Mouse (Mus musculus) MEL (cell line): ENCODE measurements around the gene Rnd2. TPM values are rescaled to one million over a fixed set of nuclear protein-coding genes. Genes with fewer than 3 reads are reported as not detected.
A peak's percentile ranks its signal among the peaks of the same experiment; 100 is the strongest.

ENCODE experiments used
- DNase-seq: peaks from one replicate; pipeline ENCODE4 v3.0.0; 2011; ENCODE audit warnings: low read depth, low spot score
- H3K27ac ChIP-seq: 2 replicates; pipeline ENCODE4 v1.5.1; 2012; ENCODE audit warnings: low read depth, mild to moderate bottlenecking, control low read depth, low read length, moderate library complexity; ENCODE audit not compliant: control insufficient read depth
- H3K27me3 ChIP-seq, 2 experiments: fragments of 150-350 bp in 1 of 2; sonication (generic) in 1 of 2; 2 replicates each; pipeline ENCODE4 v1.6.1; 2012; ENCODE audit warnings: low read length in 2 of 2, mild to moderate bottlenecking in 2 of 2, improper control_type of control experiment in 1 of 2, moderate library complexity in 1 of 2; ENCODE audit not compliant: insufficient read depth in 2 of 2, control insufficient read depth in 1 of 2
- H3K36me3 ChIP-seq, 2 experiments: 2 replicates each; pipeline ENCODE4 v1.6.1; 2012 to 2014; ENCODE audit warnings: low read length in 2 of 2, improper control_type of control experiment in 1 of 2, inconsistent platforms in 1 of 2, mild to moderate bottlenecking in 1 of 2; ENCODE audit not compliant: insufficient read depth in 2 of 2, control insufficient read depth in 1 of 2
- H3K4me1 ChIP-seq, 2 experiments: fragments of 150-350 bp in 1 of 2; sonication (generic) in 1 of 2; 2 replicates each; pipeline ENCODE4 v1.6.1; 2012; ENCODE audit warnings: low read length in 2 of 2, improper control_type of control experiment in 1 of 2, mild to moderate bottlenecking in 1 of 2; ENCODE audit not compliant: insufficient read depth in 2 of 2, control insufficient read depth in 1 of 2
- H3K4me3 ChIP-seq, 2 experiments: fragments of 150-350 bp in 1 of 2; sonication (generic) in 1 of 2; 2 replicates each; pipeline ENCODE4 v1.5.1; 2012; ENCODE audit warnings: low read depth in 2 of 2, low read length in 2 of 2, mild to moderate bottlenecking in 2 of 2, moderate library complexity in 2 of 2, control low read depth in 1 of 2, improper control_type of control experiment in 1 of 2; ENCODE audit not compliant: control insufficient read depth in 1 of 2, insufficient read depth in 1 of 2
- H3K79me2 ChIP-seq: 2 replicates; pipeline ENCODE4 v1.6.1; 2012; ENCODE audit warnings: mild to moderate bottlenecking, low read length, moderate library complexity; ENCODE audit not compliant: control insufficient read depth, poor library complexity, insufficient read depth
- H3K9ac ChIP-seq: 2 replicates; pipeline ENCODE4 v1.6.1; 2012; ENCODE audit warnings: low read depth, mild to moderate bottlenecking, control low read depth, low read length, moderate library complexity; ENCODE audit not compliant: control insufficient read depth, poor library complexity, severe bottlenecking
- H3K9me3 ChIP-seq: fragments of 150-350 bp; sonication (generic); replicated peaks from 2 replicates; pipeline ENCODE4 v1.6.1; 2012; ENCODE audit warnings: mild to moderate bottlenecking, low read length, improper control_type of control experiment, moderate library complexity; ENCODE audit not compliant: insufficient read depth
- BHLHE40 ChIP-seq: IDR thresholded peaks from 2 replicates; pipeline ENCODE4 v1.6.1; 2012; ENCODE audit warnings: low read depth, mild to moderate bottlenecking, inconsistent platforms, low read length, improper control_type of control experiment, borderline replicate concordance
- ELF1 ChIP-seq: IDR thresholded peaks from 2 replicates; pipeline ENCODE4 v1.6.1; 2014; ENCODE audit warnings: low read depth, mild to moderate bottlenecking, inconsistent platforms, low read length, improper control_type of control experiment, moderate library complexity
- EP300 ChIP-seq, 2 experiments: IDR thresholded peaks; 2 replicates each; pipeline ENCODE4 v1.6.1; 2011; ENCODE audit warnings: improper control_type of control experiment in 2 of 2, low read length in 2 of 2, low read depth in 1 of 2, mild to moderate bottlenecking in 1 of 2
- GABPA ChIP-seq: IDR thresholded peaks from 2 replicates; pipeline ENCODE4 v1.6.1; 2012; ENCODE audit warnings: low read depth, mild to moderate bottlenecking, inconsistent platforms, low read length, improper control_type of control experiment, moderate library complexity
- MAX ChIP-seq: IDR thresholded peaks from 2 replicates; pipeline ENCODE4 v1.6.1; 2011; ENCODE audit warnings: low read length, improper control_type of control experiment
- MAZ ChIP-seq: IDR thresholded peaks from 2 replicates; pipeline ENCODE4 v1.6.1; 2012; ENCODE audit warnings: low read depth, mild to moderate bottlenecking, inconsistent platforms, low read length, improper control_type of control experiment
- MXI1 ChIP-seq: IDR thresholded peaks from 2 replicates; pipeline ENCODE4 v1.6.1; 2011; ENCODE audit warnings: mild to moderate bottlenecking, low read depth, low read length, improper control_type of control experiment
- POLR2A ChIP-seq, 2 experiments: IDR thresholded peaks; 2 replicates each; pipeline ENCODE4 v1.6.1; 2011 to 2012; ENCODE audit warnings: low read length in 2 of 2, mild to moderate bottlenecking in 2 of 2, control low read depth in 1 of 2, improper control_type of control experiment in 1 of 2, low read depth in 1 of 2, moderate library complexity in 1 of 2; ENCODE audit not compliant: control insufficient read depth in 1 of 2, insufficient read depth in 1 of 2, poor library complexity in 1 of 2
- RAD21 ChIP-seq: IDR thresholded peaks from 2 replicates; pipeline ENCODE4 v1.6.1; 2011; ENCODE audit warnings: mild to moderate bottlenecking, low read depth, low read length, improper control_type of control experiment
- RCOR1 ChIP-seq: IDR thresholded peaks from 2 replicates; pipeline ENCODE4 v1.6.1; 2012; ENCODE audit warnings: low read depth, mild to moderate bottlenecking, inconsistent platforms, low read length, improper control_type of control experiment
- SIN3A ChIP-seq: IDR thresholded peaks from 2 replicates; pipeline ENCODE4 v1.6.1; 2012; ENCODE audit warnings: low read length, improper control_type of control experiment, inconsistent platforms
- SMC3 ChIP-seq: IDR thresholded peaks from 2 replicates; pipeline ENCODE4 v1.6.1; 2011; ENCODE audit warnings: low read depth, low read length, improper control_type of control experiment
- TBP ChIP-seq: IDR thresholded peaks from 2 replicates; pipeline ENCODE4 v1.8.0; 2011; ENCODE audit warnings: low read depth, low read length, improper control_type of control experiment
- TCF12 ChIP-seq: IDR thresholded peaks from 2 replicates; pipeline ENCODE4 v1.6.1; 2014; ENCODE audit warnings: low read depth, mild to moderate bottlenecking, inconsistent platforms, low read length, improper control_type of control experiment, moderate library complexity
- UBTF ChIP-seq: IDR thresholded peaks from 2 replicates; pipeline ENCODE4 v1.6.1; 2012; ENCODE audit warnings: low read depth, mild to moderate bottlenecking, inconsistent platforms, low read length, improper control_type of control experiment, moderate library complexity, borderline replicate concordance; ENCODE audit not compliant: insufficient read depth
- USF2 ChIP-seq, 2 experiments: IDR thresholded peaks; 2 replicates each; pipeline ENCODE4 v1.6.1; 2011 to 2012; ENCODE audit warnings: improper control_type of control experiment in 2 of 2, low read length in 2 of 2, borderline replicate concordance in 1 of 2, inconsistent platforms in 1 of 2, low read depth in 1 of 2, mild to moderate bottlenecking in 1 of 2; ENCODE audit not compliant: insufficient read depth in 1 of 2
- ZKSCAN1 ChIP-seq: IDR thresholded peaks from 2 replicates; pipeline ENCODE4 v1.6.1; 2012; ENCODE audit warnings: low read depth, mild to moderate bottlenecking, inconsistent platforms, low read length, improper control_type of control experiment, moderate library complexity
- ZNF384 ChIP-seq: IDR thresholded peaks from 2 replicates; pipeline ENCODE4 v1.6.1; 2012; ENCODE audit warnings: low read depth, mild to moderate bottlenecking, inconsistent platforms, low read length, improper control_type of control experiment
- polyA plus RNA-seq, 2 experiments: library from polyadenylated mRNA; stranded (reverse) in 1 of 2; unstranded in 1 of 2; fragments of >175 nt in 1 of 2; fragments of >200 nt in 1 of 2; gene quantifications; 2 replicates each; pipeline versions ENCODE4 v1.2.1 to v1.2.4; 2012; ENCODE audit warnings: low replicate concordance in 2 of 2, low read depth in 1 of 2; ENCODE audit not compliant: insufficient read length in 2 of 2, insufficient read depth in 1 of 2, missing spikeins in 1 of 2
- total RNA-seq: library from RNA; depleted of rRNA; stranded (reverse); fragments of 300-350 nt; gene quantifications from 2 replicates; pipeline ENCODE4 v1.2.3, GENCODE M21; 2012

Gene Rnd2
- total and polyA plus RNA-seq, 3 experiments, result 4.2 to 18.6 TPM; not detected in 1

DNA sequence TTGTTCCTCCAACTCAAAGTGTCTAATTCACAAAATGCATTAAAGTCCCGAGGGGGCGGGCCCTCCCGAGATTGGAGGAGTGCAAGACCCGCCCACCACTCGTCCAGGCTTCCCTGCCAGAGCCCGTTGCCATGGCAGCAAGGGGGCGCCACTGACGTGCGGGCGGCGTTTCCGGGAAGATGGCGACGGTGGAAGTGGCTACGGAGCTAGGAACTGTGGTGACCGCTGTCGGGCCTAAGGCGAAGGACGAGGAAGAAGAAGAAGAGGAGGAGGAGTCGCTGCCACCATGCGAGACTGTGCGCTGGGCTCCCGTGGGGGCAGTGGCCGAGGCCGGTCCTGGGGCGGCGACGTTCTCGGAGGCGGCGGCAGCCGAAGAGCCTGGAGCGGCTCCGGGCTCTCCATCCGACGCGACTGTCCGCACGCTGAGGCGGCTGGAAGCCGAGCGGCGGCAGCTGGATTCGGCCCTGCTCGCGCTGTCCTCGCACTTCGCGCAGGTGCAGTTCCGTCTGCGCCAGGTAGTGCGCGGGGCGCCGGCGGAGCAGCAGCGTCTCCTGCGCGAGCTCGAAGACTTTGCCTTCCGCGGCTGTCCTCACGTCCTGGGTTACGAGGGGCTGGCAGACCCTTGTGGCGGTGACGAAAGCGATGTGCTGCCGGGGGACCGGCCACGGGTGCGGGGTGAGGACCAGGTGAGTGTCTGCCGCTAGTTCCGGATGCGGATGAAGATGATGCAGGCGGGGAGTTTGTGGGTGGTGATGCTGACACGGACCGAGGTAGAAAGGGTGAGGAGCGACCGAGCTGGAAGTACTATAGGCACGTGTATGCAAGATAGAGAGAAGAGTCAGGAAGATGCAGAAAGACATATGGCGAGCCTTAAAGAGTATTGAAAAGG is 39.6 kb upstream of the Rnd2 start, which contains the start of the genes Rundc1 and Ptges3l (continued):
- TF ChIP-seq ZNF384 (no peak), ELF1 (peak; percentile 98), USF2 (IDR thresholded peaks at IDR 0.05; ENCODE audit: borderline replicate concordance in 1 of 2, insufficient read depth in 1 of 2, low read depth in 1 of 2, low read length in 2 of 2) (no peak), TCF12 (peak; percentile 71), ZKSCAN1 (no peak), GABPA (no peak), MXI1 (peak; percentile 95), RCOR1 (peak; percentile 65), SIN3A (peak; percentile 98), MAZ (peak; percentile 52; the same call in 1 of the 2 replicates), RAD21 (no peak), UBTF (peak; percentile 31; the same call in 1 of the 2 replicates), BHLHE40 (peak; percentile 6; the same call in 1 of the 2 replicates), TBP (peak; percentile 27; the same call in 1 of the 2 replicates), MAX (peak; percentile 57), SMC3 (no peak), POLR2A (IDR thresholded peaks at IDR 0.05; ENCODE audit: control insufficient read depth in 1 of 2, insufficient read depth in 1 of 2, low read depth in 1 of 2, low read length in 2 of 2, poor library complexity in 1 of 2) (peak; percentile 64 to 76; a peak in 2 of 4 replicates)

DNA sequence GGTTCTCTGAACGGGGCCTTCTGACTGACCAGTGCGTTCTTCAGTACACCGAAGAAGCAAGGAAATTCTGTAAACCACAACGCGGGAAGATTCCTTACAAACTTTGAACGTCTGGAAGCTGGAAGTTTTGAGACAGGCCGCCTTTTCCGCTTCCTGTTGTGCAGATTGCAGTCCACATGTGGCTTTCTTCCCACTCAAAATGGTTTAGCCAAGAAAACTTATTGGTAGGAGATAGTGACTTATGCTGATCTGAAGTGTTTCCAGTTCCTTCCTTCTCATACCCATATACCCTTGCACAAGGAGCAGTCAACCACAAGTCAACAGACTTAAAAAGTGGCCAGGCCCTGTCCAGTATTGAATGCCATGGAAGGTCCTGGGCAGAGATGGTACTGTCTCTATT is 38.6 kb upstream of the Rnd2 start:
- H3K36me3 ChIP-seq, result peaks cover 7 to 13% of the 10 kb centered on the region in 2 experiments
- H3K4me3 ChIP-seq, result peak overlapping the region; percentile 85 to 91
- TF ChIP-seq MAX (peak; percentile 57), TBP (no peak), EP300 (IDR thresholded peaks at IDR 0.05; ENCODE audit: low read depth in 1 of 2, low read length in 2 of 2) (0 out of 4 replicates have a peak, but pooled peaks of 1 of the 2 experiments have one; percentile 1), MXI1 (0 out of 2 replicates have a peak, but pooled peaks have one; percentile 0)
- DNase-seq, result peak; percentile 62
- no peaks in the 10 kb centered on the region for H3K27me3 ChIP-seq
- peak overlapping the region; percentile 85 for H3K9ac ChIP-seq
- H3K79me2 ChIP-seq, result peaks cover 20% of the 10 kb centered on the region
- peaks cover 5 to 20% of the 10 kb centered on the region in 2 experiments for H3K4me1 ChIP-seq
- H3K9me3 ChIP-seq, result no peaks in the 10 kb centered on the region
- peak overlapping the region; percentile 59; the same call in 1 of the 2 replicates for H3K27ac ChIP-seq
